Mouse (Mus musculus) CH12.LX (cell line): Measurements from ENCODE around the gene Gm10100.
"Not testable (repeated sequence)": the region's sequence is repeated elsewhere in the genome, so short reads cannot be mapped to it uniquely, and the experiment has no call there.

Experiments
- CHD2 ChIP-seq: IDR thresholded peaks from 2 replicates; pipeline ENCODE4 v1.6.1; 2011; ENCODE audit warnings: low read length, improper control_type of control experiment
- CTCF ChIP-seq, 2 experiments: IDR thresholded peaks in 1 of 2; conservative IDR thresholded peaks in 1 of 2; 2 replicates each; pipeline ENCODE4 v1.5.1; 2011 to 2012; ENCODE audit warnings: low read depth in 2 of 2, low read length in 2 of 2, improper control_type of control experiment in 1 of 2, inconsistent platforms in 1 of 2, mild to moderate bottlenecking in 1 of 2, moderate library complexity in 1 of 2
- EP300 ChIP-seq: IDR thresholded peaks from 2 replicates; pipeline ENCODE4 v1.6.1; 2011; ENCODE audit warnings: low read length, improper control_type of control experiment
- GABPA ChIP-seq: IDR thresholded peaks from 2 replicates; pipeline ENCODE4 v1.6.1; 2012; ENCODE audit warnings: low read depth, low read length, improper control_type of control experiment, inconsistent platforms; ENCODE audit not compliant: insufficient replicate concordance
- JUN ChIP-seq: IDR thresholded peaks from 2 replicates; pipeline ENCODE4 v1.6.1; 2011; ENCODE audit warnings: low read depth, mild to moderate bottlenecking, low read length, improper control_type of control experiment, moderate library complexity; ENCODE audit not compliant: insufficient read depth
- JUND ChIP-seq: conservative IDR thresholded peaks from 2 replicates; pipeline ENCODE4 v1.6.1; 2011; ENCODE audit warnings: low read depth, low read length, improper control_type of control experiment
- MAZ ChIP-seq: IDR thresholded peaks from 2 replicates; pipeline ENCODE4 v1.6.1; 2012; ENCODE audit warnings: low read depth, mild to moderate bottlenecking, inconsistent platforms, low read length, improper control_type of control experiment, moderate library complexity
- POLR2A ChIP-seq: IDR thresholded peaks from 2 replicates; pipeline ENCODE4 v1.6.1; 2011; ENCODE audit warnings: low read depth, mild to moderate bottlenecking, improper control_type of control experiment, low read length
- SIN3A ChIP-seq: IDR thresholded peaks from 2 replicates; pipeline ENCODE4 v1.6.1; 2012; ENCODE audit warnings: low read length, improper control_type of control experiment, inconsistent platforms
- ZKSCAN1 ChIP-seq: IDR thresholded peaks from 2 replicates; pipeline ENCODE4 v1.6.1; 2012; ENCODE audit warnings: low read depth, inconsistent platforms, low read length, improper control_type of control experiment, borderline replicate concordance
- ZNF384 ChIP-seq: IDR thresholded peaks from 2 replicates; pipeline ENCODE4 v1.6.1; 2012; ENCODE audit warnings: low read depth, low read length, improper control_type of control experiment, inconsistent platforms

GRCm38 (mm10) chr10:77720299-77720698, 6.0 kb upstream of the Gm10100 start, which contains the start of gene Krtap12-1:
- not testable (repeated sequence) for TF ChIP-seq POLR2A; CTCF (conservative IDR thresholded peaks at IDR 0.05 in 1 of 2, IDR thresholded peaks at IDR 0.05 in 1 of 2; ENCODE audit: low read depth in 2 of 2, low read length in 2 of 2); ZKSCAN1; SIN3A; CHD2; JUND; GABPA; MAZ; EP300; ZNF384; JUN
